Mouse (Mus musculus): ENCODE data around the gene Rabgap1l. TPM values are rescaled to one million over a fixed set of nuclear protein-coding genes. Genes with fewer than 3 reads are reported as not detected.

Gene Rabgap1l
- total RNA-seq, 1 experiment from 2014 or later: 277 TPM

- peak in 1 of 2 experiments; percentile 24; a peak in 2 of 4 replicates for ATAC-seq (replicated peaks in 1 of 2; ENCODE audit: insufficient read depth in 1 of 2, low FRiP score in 2 of 2, low TSS enrichment in 1 of 2, low read depth in 1 of 2, poor library complexity in 2 of 2, severe bottlenecking in 2 of 2)
Observed at GRCm38 (mm10) chr1:160791381-160792155, 1.4 kb downstream of the Rabgap1l start.

- no peak for ATAC-seq (replicated peaks in 1 of 2; ENCODE audit: insufficient read depth in 1 of 2, low FRiP score in 2 of 2, low TSS enrichment in 1 of 2, low read depth in 1 of 2, poor library complexity in 2 of 2, severe bottlenecking in 2 of 2)
Observed at GRCm38 (mm10) chr1:160790630-160791029, 2.4 kb downstream of the Rabgap1l start.

- no peak for ATAC-seq (replicated peaks in 1 of 2; ENCODE audit: insufficient read depth in 1 of 2, low FRiP score in 2 of 2, low TSS enrichment in 1 of 2, low read depth in 1 of 2, poor library complexity in 2 of 2, severe bottlenecking in 2 of 2)
Observed at GRCm38 (mm10) chr1:160789876-160790275, 3.1 kb downstream of the Rabgap1l start.

- no peak for ATAC-seq (replicated peaks in 1 of 2; ENCODE audit: insufficient read depth in 1 of 2, low FRiP score in 2 of 2, low TSS enrichment in 1 of 2, low read depth in 1 of 2, poor library complexity in 2 of 2, severe bottlenecking in 2 of 2)
Observed at GRCm38 (mm10) chr1:160787926-160788325, 5.1 kb downstream of the Rabgap1l start.

GRCm38 (mm10) chr1:160787164-160787563 lies 5.8 kb downstream of the Rabgap1l start:
- ATAC-seq (replicated peaks in 1 of 2; ENCODE audit: insufficient read depth in 1 of 2, low FRiP score in 2 of 2, low TSS enrichment in 1 of 2, low read depth in 1 of 2, poor library complexity in 2 of 2, severe bottlenecking in 2 of 2): no peak

- ATAC-seq (replicated peaks in 1 of 2; ENCODE audit: insufficient read depth in 1 of 2, low FRiP score in 2 of 2, low TSS enrichment in 1 of 2, low read depth in 1 of 2, poor library complexity in 2 of 2, severe bottlenecking in 2 of 2): no peak
Observed at GRCm38 (mm10) chr1:160786571-160786970, 6.4 kb downstream of the Rabgap1l start.

- ATAC-seq (replicated peaks in 1 of 2; ENCODE audit: insufficient read depth in 1 of 2, low FRiP score in 2 of 2, low TSS enrichment in 1 of 2, low read depth in 1 of 2, poor library complexity in 2 of 2, severe bottlenecking in 2 of 2): no peak
Observed at GRCm38 (mm10) chr1:160785681-160786225, 7.3 kb downstream of the Rabgap1l start.

GRCm38 (mm10) chr1:160784122-160784521 lies 8.9 kb downstream of the Rabgap1l start:
- ATAC-seq (replicated peaks in 1 of 2; ENCODE audit: insufficient read depth in 1 of 2, low FRiP score in 2 of 2, low TSS enrichment in 1 of 2, low read depth in 1 of 2, poor library complexity in 2 of 2, severe bottlenecking in 2 of 2): no peak

- ATAC-seq (replicated peaks in 1 of 2; ENCODE audit: insufficient read depth in 1 of 2, low FRiP score in 2 of 2, low TSS enrichment in 1 of 2, low read depth in 1 of 2, poor library complexity in 2 of 2, severe bottlenecking in 2 of 2): no peak
Observed at GRCm38 (mm10) chr1:160774166-160774565, 18.8 kb downstream of the Rabgap1l start.

GRCm38 (mm10) chr1:160765565-160765964 lies 27.4 kb downstream of the Rabgap1l start:
- no peak for ATAC-seq (replicated peaks in 1 of 2; ENCODE audit: insufficient read depth in 1 of 2, low FRiP score in 2 of 2, low TSS enrichment in 1 of 2, low read depth in 1 of 2, poor library complexity in 2 of 2, severe bottlenecking in 2 of 2)

GRCm38 (mm10) chr1:160758243-160758642 lies 34.8 kb downstream of the Rabgap1l start:
- ATAC-seq (replicated peaks in 1 of 2; ENCODE audit: insufficient read depth in 1 of 2, low FRiP score in 2 of 2, low TSS enrichment in 1 of 2, low read depth in 1 of 2, poor library complexity in 2 of 2, severe bottlenecking in 2 of 2): peak; percentile 78 to 84; a peak in 3 of 4 replicates

- no peak for ATAC-seq (replicated peaks in 1 of 2; ENCODE audit: insufficient read depth in 1 of 2, low FRiP score in 2 of 2, low TSS enrichment in 1 of 2, low read depth in 1 of 2, poor library complexity in 2 of 2, severe bottlenecking in 2 of 2)
Observed at GRCm38 (mm10) chr1:160755359-160755758, 37.7 kb downstream of the Rabgap1l start.

GRCm38 (mm10) chr1:160750629-160751028 lies 42.4 kb downstream of the Rabgap1l start:
- ATAC-seq (replicated peaks in 1 of 2; ENCODE audit: insufficient read depth in 1 of 2, low FRiP score in 2 of 2, low TSS enrichment in 1 of 2, low read depth in 1 of 2, poor library complexity in 2 of 2, severe bottlenecking in 2 of 2): no peak

- no peak for ATAC-seq (replicated peaks in 1 of 2; ENCODE audit: insufficient read depth in 1 of 2, low FRiP score in 2 of 2, low TSS enrichment in 1 of 2, low read depth in 1 of 2, poor library complexity in 2 of 2, severe bottlenecking in 2 of 2)
Observed at GRCm38 (mm10) chr1:160746786-160747185, 46.2 kb downstream of the Rabgap1l start.

GRCm38 (mm10) chr1:160745238-160745930 lies 47.6 kb downstream of the Rabgap1l start:
- ATAC-seq (replicated peaks in 1 of 2; ENCODE audit: insufficient read depth in 1 of 2, low FRiP score in 2 of 2, low TSS enrichment in 1 of 2, low read depth in 1 of 2, poor library complexity in 2 of 2, severe bottlenecking in 2 of 2): no peak

GRCm38 (mm10) chr1:160744009-160744408 lies 49.0 kb downstream of the Rabgap1l start:
- no peak for ATAC-seq (replicated peaks in 1 of 2; ENCODE audit: insufficient read depth in 1 of 2, low FRiP score in 2 of 2, low TSS enrichment in 1 of 2, low read depth in 1 of 2, poor library complexity in 2 of 2, severe bottlenecking in 2 of 2)

GRCm38 (mm10) chr1:160743229-160743628 lies 49.8 kb downstream of the Rabgap1l start:
- ATAC-seq (replicated peaks in 1 of 2; ENCODE audit: insufficient read depth in 1 of 2, low FRiP score in 2 of 2, low TSS enrichment in 1 of 2, low read depth in 1 of 2, poor library complexity in 2 of 2, severe bottlenecking in 2 of 2): no peak; a peak in 1 of 4 replicates

GRCm38 (mm10) chr1:160740650-160741049 lies 52.4 kb downstream of the Rabgap1l start:
- ATAC-seq (replicated peaks in 1 of 2; ENCODE audit: insufficient read depth in 1 of 2, low FRiP score in 2 of 2, low TSS enrichment in 1 of 2, low read depth in 1 of 2, poor library complexity in 2 of 2, severe bottlenecking in 2 of 2): no peak
